Mouse (Mus musculus): ENCODE data around the gene Arhgap27. TPM values are rescaled to one million over a fixed set of nuclear protein-coding genes. Genes with fewer than 3 reads are reported as not detected.
A peak's percentile ranks its signal among the peaks of the same experiment; 100 is the strongest.

Arhgap27 gene
- polyA plus RNA-seq, 1 experiment, result 8.5 TPM

DNA sequence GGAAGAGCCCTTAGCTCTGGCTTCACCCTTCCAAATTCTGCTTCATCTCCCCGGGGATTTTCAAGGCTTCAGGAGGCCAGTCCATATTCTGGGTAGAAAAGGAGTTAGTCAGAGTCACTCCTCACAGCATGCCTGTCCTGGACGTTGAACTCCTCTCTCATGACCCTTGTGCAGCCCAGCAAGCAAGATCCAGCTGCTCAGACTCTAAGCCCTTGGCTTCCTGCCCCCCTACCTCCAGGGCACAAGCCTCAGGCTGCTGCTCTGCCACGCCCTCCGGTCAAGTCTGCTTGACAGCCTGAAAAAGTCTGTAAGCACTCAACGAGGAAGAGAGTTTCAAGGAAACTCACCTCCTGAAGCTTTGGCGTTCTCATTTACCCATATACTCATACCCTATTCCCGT is 43.1 kb upstream of the Arhgap27 start:
- Histone ChIP-seq H3K4me3 (ENCODE audit: low read depth, low read length) (no peak overlapping the region), H3K9me3 (replicated peaks; ENCODE audit: control insufficient read depth, insufficient read depth, low read length, poor library complexity, severe bottlenecking) (0 out of 2 replicates have a peak, but pooled peaks cover 4% of the 10 kb centered on the region), H3K4me1 (ENCODE audit: control insufficient read depth, insufficient read depth, low read length) (peaks cover 12% of the 10 kb centered on the region), H3K36me3 (ENCODE audit: control insufficient read depth, insufficient read depth, low read length, poor library complexity, severe bottlenecking) (peaks cover 26% of the 10 kb centered on the region), H3K9ac (ENCODE audit: low read depth, poor library complexity, severe bottlenecking) (0 out of 2 replicates have a peak overlapping the region, but pooled peaks have one; percentile 40), H3K27me3 (ENCODE audit: control insufficient read depth, insufficient read depth, low read length, poor library complexity, severe bottlenecking) (no peaks in the 10 kb centered on the region), H3K27ac (ENCODE audit: insufficient read depth, low read length) (peak overlapping the region; percentile 94)
- no peak for TF ChIP-seq CTCF (IDR thresholded peaks at IDR 0.05; ENCODE audit: low read depth, low read length)
- peak; percentile 98 for TF ChIP-seq EP300 (IDR thresholded peaks at IDR 0.05; ENCODE audit: insufficient read depth, low read depth, low read length)

DNA sequence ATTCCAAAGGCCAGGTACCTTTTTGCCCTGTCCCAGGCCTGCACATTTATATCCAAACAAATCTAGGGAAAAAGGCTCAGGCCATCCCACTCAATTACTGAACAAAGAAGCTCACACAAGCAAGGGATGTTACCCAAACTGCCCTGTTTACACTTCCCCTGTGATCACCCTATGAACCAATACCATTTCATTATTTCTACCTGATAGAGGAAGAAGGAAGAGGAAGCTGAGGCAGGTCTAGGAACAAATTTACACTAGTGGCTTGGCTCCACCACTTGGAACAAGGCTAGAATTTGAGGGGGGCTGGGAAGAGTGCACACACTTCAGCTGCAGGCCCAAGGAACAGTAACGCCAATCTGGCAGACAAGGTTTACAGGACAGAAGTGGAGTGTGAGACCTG is 42.3 kb upstream of the Arhgap27 start:
- H3K9me3 ChIP-seq (replicated peaks; ENCODE audit: control insufficient read depth, insufficient read depth, low read length, poor library complexity, severe bottlenecking), result 0 out of 2 replicates have a peak, but pooled peaks cover 4% of the 10 kb centered on the region
- no peak overlapping the region for H3K4me3 ChIP-seq (ENCODE audit: low read depth, low read length)
- H3K4me1 ChIP-seq (ENCODE audit: control insufficient read depth, insufficient read depth, low read length), result peaks cover 11% of the 10 kb centered on the region
- peak overlapping the region; percentile 40; the same call in 1 of the 2 replicates for H3K9ac ChIP-seq (ENCODE audit: low read depth, poor library complexity, severe bottlenecking)
- peak overlapping the region; percentile 94 for H3K27ac ChIP-seq (ENCODE audit: insufficient read depth, low read length)
- TF ChIP-seq POLR2A (IDR thresholded peaks at IDR 0.05; ENCODE audit: insufficient read depth, low read length) (no peak), EP300 (IDR thresholded peaks at IDR 0.05; ENCODE audit: insufficient read depth, low read depth, low read length) (no peak), CTCF (IDR thresholded peaks at IDR 0.05; ENCODE audit: low read depth, low read length) (no peak)
- H3K36me3 ChIP-seq (ENCODE audit: control insufficient read depth, insufficient read depth, low read length, poor library complexity, severe bottlenecking), result peaks cover 31% of the 10 kb centered on the region
- H3K27me3 ChIP-seq (ENCODE audit: control insufficient read depth, insufficient read depth, low read length, poor library complexity, severe bottlenecking), result no peaks in the 10 kb centered on the region

DNA sequence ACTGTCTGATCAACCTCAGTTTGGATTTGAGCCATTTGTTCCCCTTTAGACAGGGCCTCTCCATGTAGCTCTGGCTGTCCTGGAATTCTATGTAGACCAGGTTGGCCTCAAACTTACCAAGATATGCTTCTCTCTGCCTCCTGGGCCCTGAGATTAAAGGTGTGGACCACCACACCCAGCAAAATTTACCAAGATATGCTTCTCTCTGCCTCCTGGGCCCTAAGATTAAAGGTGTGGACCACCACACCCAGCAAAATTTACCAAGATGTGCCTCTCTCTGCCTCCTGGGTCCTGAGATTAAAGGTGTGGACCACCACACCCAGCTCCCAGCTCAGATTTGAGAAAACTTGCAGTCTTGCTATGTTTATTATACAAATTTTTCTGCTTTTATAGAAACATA is 41.1 kb upstream of the Arhgap27 start:
- H3K36me3 ChIP-seq (ENCODE audit: control insufficient read depth, insufficient read depth, low read length, poor library complexity, severe bottlenecking), result peaks cover 40% of the 10 kb centered on the region
- H3K9me3 ChIP-seq (replicated peaks; ENCODE audit: control insufficient read depth, insufficient read depth, low read length, poor library complexity, severe bottlenecking), result 0 out of 2 replicates have a peak, but pooled peaks cover 4% of the 10 kb centered on the region

GRCm38 (mm10) chr11:103403776-103404175 is 40.3 kb upstream of the Arhgap27 start:
- Histone ChIP-seq H3K9me3 (replicated peaks; ENCODE audit: control insufficient read depth, insufficient read depth, low read length, poor library complexity, severe bottlenecking) (0 out of 2 replicates have a peak, but pooled peaks cover 4% of the 10 kb centered on the region), H3K27ac (ENCODE audit: insufficient read depth, low read length) (peak overlapping the region; percentile 89), H3K9ac (ENCODE audit: low read depth, poor library complexity, severe bottlenecking) (peak overlapping the region; percentile 40), H3K36me3 (ENCODE audit: control insufficient read depth, insufficient read depth, low read length, poor library complexity, severe bottlenecking) (peaks cover 42% of the 10 kb centered on the region), H3K4me1 (ENCODE audit: control insufficient read depth, insufficient read depth, low read length) (peaks cover 8% of the 10 kb centered on the region), H3K27me3 (ENCODE audit: control insufficient read depth, insufficient read depth, low read length, poor library complexity, severe bottlenecking) (no peaks in the 10 kb centered on the region), H3K4me3 (ENCODE audit: low read depth, low read length) (peak overlapping the region; percentile 65)
- TF ChIP-seq EP300 (IDR thresholded peaks at IDR 0.05; ENCODE audit: insufficient read depth, low read depth, low read length), result peak; percentile 37; the same call in 1 of the 2 replicates
- no peak for TF ChIP-seq CTCF (IDR thresholded peaks at IDR 0.05; ENCODE audit: low read depth, low read length)
- no peak for TF ChIP-seq POLR2A (IDR thresholded peaks at IDR 0.05; ENCODE audit: insufficient read depth, low read length)

More for the DNA sequence above, 41.1 kb upstream of the Arhgap27 start:
- Histone ChIP-seq H3K27me3 (ENCODE audit: control insufficient read depth, insufficient read depth, low read length, poor library complexity, severe bottlenecking) (no peaks in the 10 kb centered on the region), H3K4me3 (ENCODE audit: low read depth, low read length) (no peak overlapping the region), H3K9ac (ENCODE audit: low read depth, poor library complexity, severe bottlenecking) (no peak overlapping the region), H3K4me1 (ENCODE audit: control insufficient read depth, insufficient read depth, low read length) (peaks cover 11% of the 10 kb centered on the region), H3K27ac (ENCODE audit: insufficient read depth, low read length) (peak overlapping the region; percentile 89)
- no peak for TF ChIP-seq EP300 (IDR thresholded peaks at IDR 0.05; ENCODE audit: insufficient read depth, low read depth, low read length)
- no peak for TF ChIP-seq CTCF (IDR thresholded peaks at IDR 0.05; ENCODE audit: low read depth, low read length)
- TF ChIP-seq POLR2A (IDR thresholded peaks at IDR 0.05; ENCODE audit: insufficient read depth, low read length), result no peak

DNA sequence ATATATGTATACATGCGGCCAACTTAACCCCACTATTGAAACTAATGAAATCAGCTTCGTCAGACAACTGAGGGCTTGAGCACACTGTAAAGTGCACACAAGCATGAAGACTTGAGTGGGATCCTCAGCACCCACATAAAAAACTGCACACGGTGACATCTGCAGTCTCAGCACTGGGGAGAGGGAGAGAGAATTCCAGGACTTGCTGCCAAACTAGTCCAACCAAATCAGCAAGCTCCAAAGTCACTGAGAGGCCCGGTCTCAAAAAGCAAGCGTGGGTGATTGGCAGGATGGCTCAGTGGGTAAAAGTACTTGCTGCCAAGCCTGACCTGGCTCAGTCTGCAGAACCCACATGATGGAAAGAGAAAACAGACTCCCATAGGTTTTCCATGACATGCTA is 39.2 kb upstream of the Arhgap27 start:
- H3K27me3 ChIP-seq (ENCODE audit: control insufficient read depth, insufficient read depth, low read length, poor library complexity, severe bottlenecking), result no peaks in the 10 kb centered on the region
- TF ChIP-seq POLR2A (IDR thresholded peaks at IDR 0.05; ENCODE audit: insufficient read depth, low read length) (no peak), EP300 (IDR thresholded peaks at IDR 0.05; ENCODE audit: insufficient read depth, low read depth, low read length) (no peak), CTCF (IDR thresholded peaks at IDR 0.05; ENCODE audit: low read depth, low read length) (no peak)
- peaks cover 5% of the 10 kb centered on the region for H3K4me1 ChIP-seq (ENCODE audit: control insufficient read depth, insufficient read depth, low read length)
- H3K9me3 ChIP-seq (replicated peaks; ENCODE audit: control insufficient read depth, insufficient read depth, low read length, poor library complexity, severe bottlenecking), result 0 out of 2 replicates have a peak, but pooled peaks cover 4% of the 10 kb centered on the region
- H3K27ac ChIP-seq (ENCODE audit: insufficient read depth, low read length), result peak overlapping the region; percentile 89
- H3K9ac ChIP-seq (ENCODE audit: low read depth, poor library complexity, severe bottlenecking), result peak overlapping the region; percentile 40
- peaks cover 37% of the 10 kb centered on the region for H3K36me3 ChIP-seq (ENCODE audit: control insufficient read depth, insufficient read depth, low read length, poor library complexity, severe bottlenecking)
- peak overlapping the region; percentile 32 for H3K4me3 ChIP-seq (ENCODE audit: low read depth, low read length)

DNA sequence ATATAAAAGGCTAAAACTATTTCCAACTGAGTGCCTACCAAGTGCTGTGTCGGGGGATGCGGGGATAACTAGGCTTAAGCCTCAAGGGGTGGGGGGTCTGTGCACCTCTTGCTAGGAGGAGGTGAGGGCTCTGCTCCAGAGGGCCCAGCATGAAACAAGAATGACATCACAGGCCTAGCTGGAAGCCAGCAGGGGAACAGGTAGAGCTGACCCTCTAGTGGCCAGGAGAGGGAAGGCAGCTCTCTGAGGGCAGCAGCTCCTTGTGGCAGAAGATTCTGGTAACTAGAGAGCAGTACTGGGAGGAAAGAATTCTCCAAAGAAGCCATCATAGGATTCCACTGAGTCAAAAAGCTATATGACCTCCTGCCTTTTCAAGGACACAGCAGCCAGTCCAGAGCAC is 38.7 kb upstream of the Arhgap27 start:
- no peak overlapping the region for H3K4me3 ChIP-seq (ENCODE audit: low read depth, low read length)
- H3K4me1 ChIP-seq (ENCODE audit: control insufficient read depth, insufficient read depth, low read length), result peaks cover 5% of the 10 kb centered on the region
- peak overlapping the region; percentile 89; the same call in 1 of the 2 replicates for H3K27ac ChIP-seq (ENCODE audit: insufficient read depth, low read length)
- H3K36me3 ChIP-seq (ENCODE audit: control insufficient read depth, insufficient read depth, low read length, poor library complexity, severe bottlenecking), result peaks cover 42% of the 10 kb centered on the region
- H3K9me3 ChIP-seq (replicated peaks; ENCODE audit: control insufficient read depth, insufficient read depth, low read length, poor library complexity, severe bottlenecking), result 0 out of 2 replicates have a peak, but pooled peaks cover 4% of the 10 kb centered on the region
- H3K9ac ChIP-seq (ENCODE audit: low read depth, poor library complexity, severe bottlenecking), result peak overlapping the region; percentile 40; the same call in 1 of the 2 replicates
- TF ChIP-seq CTCF (IDR thresholded peaks at IDR 0.05; ENCODE audit: low read depth, low read length), result peak; percentile 79
- TF ChIP-seq POLR2A (IDR thresholded peaks at IDR 0.05; ENCODE audit: insufficient read depth, low read length), result no peak
- no peak for TF ChIP-seq EP300 (IDR thresholded peaks at IDR 0.05; ENCODE audit: insufficient read depth, low read depth, low read length)
- no peaks in the 10 kb centered on the region for H3K27me3 ChIP-seq (ENCODE audit: control insufficient read depth, insufficient read depth, low read length, poor library complexity, severe bottlenecking)
